Mouse (Mus musculus): ENCODE results near the gene Hp. TPM values are rescaled to one million over a fixed set of nuclear protein-coding genes. Genes with fewer than 3 reads are reported as not detected.

Gene Hp
- total RNA-seq, 2 experiments from 2014 or later = 0.99 to 1.2 TPM

DNA sequence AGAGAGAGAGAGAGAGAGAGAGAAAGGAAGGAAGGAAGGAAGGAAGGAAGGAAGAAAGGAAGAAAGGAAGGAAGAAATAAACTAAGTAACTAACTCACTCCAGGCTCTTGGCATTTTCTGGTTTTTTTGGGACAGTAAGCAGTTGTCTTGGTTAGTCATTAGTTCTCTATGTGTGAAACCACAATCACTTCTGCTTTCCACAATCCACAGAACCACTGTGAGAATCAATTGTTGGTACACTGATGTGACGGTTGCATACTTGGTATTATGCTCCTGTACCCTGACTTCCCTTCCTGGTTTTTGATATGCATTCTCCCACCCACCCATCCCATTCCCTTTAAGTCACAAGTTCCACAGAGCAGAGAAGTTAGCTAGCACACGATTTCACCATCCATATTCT, 15.1 kb downstream of the Hp start:
- DNase-seq = no peak

- peak; percentile 17 for DNase-seq
These were observed 27.3 kb downstream of the Hp start for GRCm38 (mm10) chr8:109551663-109552062.

DNA sequence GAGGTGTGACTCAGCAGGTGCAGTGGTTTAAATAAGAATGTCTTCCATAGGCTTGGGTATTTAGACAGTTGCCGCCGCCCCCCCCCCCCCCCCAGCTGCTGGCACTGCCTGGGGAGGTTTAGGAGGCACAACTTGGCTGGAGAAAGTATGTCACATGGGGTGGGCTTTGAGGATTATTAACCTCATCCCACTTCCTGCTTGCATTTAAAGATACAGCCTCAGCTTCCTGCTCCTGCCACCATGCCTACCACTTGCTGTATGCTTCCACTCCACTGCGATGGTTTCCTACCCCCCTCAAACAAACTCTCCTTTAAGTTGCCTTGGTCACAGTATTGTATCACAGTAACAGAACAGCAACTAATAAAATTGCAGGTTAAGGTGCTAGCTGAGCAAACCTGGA, 34.9 kb downstream of the Hp start:
- no peak for DNase-seq

GRCm38 (mm10) chr8:109542748-109543519, 36.0 kb downstream of the Hp start:
- DNase-seq = no peak

DNA sequence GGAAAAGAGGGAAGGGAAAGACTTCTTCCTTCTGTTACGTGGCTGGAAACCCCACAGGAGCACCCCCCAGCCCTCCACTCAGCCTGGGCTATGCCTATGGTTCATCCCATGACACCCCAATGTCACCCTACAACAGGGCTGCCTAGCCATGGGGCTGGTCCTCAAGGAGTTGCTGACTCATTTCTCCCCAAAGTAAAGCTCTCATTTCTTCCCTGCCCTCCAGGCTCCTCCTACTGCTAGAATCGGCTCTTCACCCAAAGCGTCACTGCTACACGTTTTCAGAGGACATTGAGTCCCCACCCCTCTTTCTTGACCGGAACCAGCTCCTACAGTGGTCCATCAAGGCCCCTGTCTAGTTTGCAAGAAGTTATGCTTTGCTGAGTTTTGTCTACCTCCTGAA, 36.8 kb downstream of the Hp start:
- DNase-seq = no peak

DNA sequence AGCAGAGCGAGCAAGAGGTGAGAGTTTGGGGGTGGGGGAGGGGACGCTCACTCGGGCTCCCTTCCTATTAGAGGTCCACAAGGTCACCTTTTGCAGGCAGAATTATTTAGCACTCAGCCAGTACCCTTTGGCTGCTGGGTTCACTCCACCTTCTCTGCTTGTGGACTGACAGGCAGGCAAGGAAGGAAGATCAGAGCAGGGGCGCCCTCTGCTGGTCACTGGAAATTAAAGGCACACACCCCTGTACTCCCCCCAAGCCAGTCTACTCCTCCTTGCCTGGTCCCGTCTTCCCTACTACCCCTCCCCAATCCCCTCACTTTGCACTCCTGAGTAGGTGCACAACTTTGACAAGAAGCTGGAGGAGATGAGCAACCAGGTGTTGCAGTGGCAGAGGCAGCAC, 42.3 kb downstream of the Hp start:
- DNase-seq = peak; percentile 87

DNA sequence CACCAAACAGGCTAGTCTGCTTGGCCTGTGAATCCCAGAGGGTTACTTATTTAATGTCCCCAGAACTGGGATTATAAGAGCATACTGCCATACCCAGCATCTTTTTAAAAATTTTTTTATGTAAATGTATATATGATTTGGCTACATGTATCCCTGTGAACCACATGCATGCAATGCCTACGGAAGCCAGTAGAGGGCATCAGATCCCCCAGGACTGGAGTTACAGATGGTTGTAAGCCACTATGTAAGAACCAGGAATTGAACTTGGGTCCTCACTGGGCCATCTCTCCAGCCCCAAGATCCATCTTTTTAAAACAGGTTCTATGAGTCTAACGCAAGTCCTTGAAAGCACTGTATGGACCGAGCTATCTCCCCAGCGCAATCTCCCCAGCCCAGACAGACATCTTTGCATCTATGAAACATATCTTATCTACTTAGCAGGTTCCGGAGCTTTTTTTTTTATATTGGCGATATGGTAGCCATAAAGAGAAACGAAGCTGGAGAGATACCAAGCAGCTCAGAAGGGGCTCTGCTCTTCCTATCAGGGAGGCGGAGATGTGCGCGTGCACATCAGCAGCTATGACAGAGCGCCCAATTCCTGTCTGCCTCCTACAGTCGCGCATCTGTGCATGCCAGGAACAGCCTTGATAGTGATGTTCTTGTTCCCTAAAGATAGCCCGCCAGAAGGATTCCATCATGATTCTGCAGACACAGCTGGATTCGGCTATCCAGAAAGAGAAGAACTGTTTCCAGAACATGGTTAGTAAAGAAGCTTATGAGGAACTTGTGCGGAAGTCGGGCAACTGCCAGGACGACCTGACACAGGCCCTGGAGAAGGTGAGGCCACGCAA, 43.6 kb downstream of the Hp start:
- peak; percentile 54 for DNase-seq

Other genes with a start within 250 kb of the Hp start
- gene Pmfbp1, start 85.1 kb downstream of the Hp start, total RNA-seq (2021) = not detected
- gene Dhx38, start 13.3 kb downstream of the Hp start, total RNA-seq (2021) = 10 to 100 TPM; 18.7 to 19.9 TPM
- gene Txnl4b, start 13.3 kb downstream of the Hp start, total RNA-seq (2021) = 1 to 10 TPM; 5.6 to 6.7 TPM
- 10 to 100 TPM; 19.6 to 23.1 TPM for gene Dhodh, start 29.5 kb upstream of the Hp start, total RNA-seq (2021)
- gene Pkd1l3, start 35.3 kb upstream of the Hp start, total RNA-seq (2021) = not detected
- 10 to 100 TPM; 60.4 to 64.6 TPM for gene Ist1, start 114.1 kb upstream of the Hp start, total RNA-seq (2021)
- 10 to 100 TPM; 23.3 to 24.3 TPM for gene Zfp821, start 126.4 kb upstream of the Hp start, total RNA-seq (2021)
- gene Atxn1l, start 158.6 kb upstream of the Hp start, total RNA-seq (2021) = 10 to 100 TPM; 33.6 to 34.4 TPM
- gene Ap1g1, start 199.4 kb upstream of the Hp start, total RNA-seq (2021) = 10 to 100 TPM; 51.8 to 55.9 TPM

Data from heart, postnatal 4 days (tissue).